Mouse (Mus musculus): ENCODE data around the gene Polr3e.

GRCm38 (mm10) chr7:120980041-120980440, 62.5 kb downstream of the Polr3e start:
- TF ChIP-seq CTCF (IDR thresholded peaks at IDR 0.05; ENCODE audit: borderline replicate concordance, insufficient read depth, low read depth, low read length) = no peak
- TF ChIP-seq POLR2A (IDR thresholded peaks at IDR 0.05; ENCODE audit: borderline replicate concordance, insufficient read depth, low read length) = no peak
